Mouse (Mus musculus) embryonic facial prominence, embryonic 13.5 days (tissue): ENCODE results near the gene Pdcl2. TPM values are rescaled to one million over a fixed set of nuclear protein-coding genes. Genes with fewer than 3 reads are reported as not detected.

Experiments used
- ATAC-seq: fragments of 200-750 bp; cut with Nextera tagmentation; 2 replicates; pipeline ENCODE4 v1.8.0; 2017; ENCODE audit warnings: low read depth; ENCODE audit not compliant: insufficient number of reproducible peaks, insufficient read depth, low FRiP score, low TSS enrichment
- H3K27ac ChIP-seq: fragments of 300-500 bp; sonication (generic); 2 replicates; pipeline ENCODE4 v1.5.1; 2015; ENCODE audit warnings: moderate library complexity, mild to moderate bottlenecking, inconsistent platforms
- H3K27me3 ChIP-seq: fragments of 300-500 bp; sonication (generic); 2 replicates; pipeline ENCODE4 v1.6.1; 2015; ENCODE audit warnings: mild to moderate bottlenecking, inconsistent platforms
- H3K36me3 ChIP-seq: fragments of 300-500 bp; sonication (generic); 2 replicates; pipeline ENCODE4 v1.6.1; 2015; ENCODE audit warnings: mild to moderate bottlenecking, inconsistent platforms
- H3K4me1 ChIP-seq: fragments of 300-500 bp; sonication (generic); 2 replicates; pipeline ENCODE4 v1.6.1; 2015; ENCODE audit warnings: inconsistent platforms
- H3K4me2 ChIP-seq: fragments of 300-500 bp; sonication (generic); 2 replicates; pipeline ENCODE4 v1.6.1; 2015; ENCODE audit warnings: moderate library complexity, mild to moderate bottlenecking, inconsistent platforms
- H3K4me3 ChIP-seq: fragments of 300-500 bp; sonication (generic); 2 replicates; pipeline ENCODE4 v1.5.1; 2015; ENCODE audit warnings: mild to moderate bottlenecking, inconsistent platforms
- H3K9ac ChIP-seq: fragments of 300-500 bp; sonication (generic); 2 replicates; pipeline ENCODE4 v1.6.1; 2015; ENCODE audit warnings: mild to moderate bottlenecking, inconsistent platforms
- H3K9me3 ChIP-seq: fragments of 300-500 bp; sonication (generic); 2 replicates; pipeline ENCODE4 v1.6.1; 2016; ENCODE audit warnings: inconsistent platforms
- WGBS: fragments of 180-500 bp; shearing (Covaris S2); methylation state at CpG from one replicate; pipeline ENCODE4 v1.1.7; 2015; ENCODE audit warnings: mixed read lengths; 5-methylcytosine and 5-hydroxymethylcytosine counted together
- polyA plus RNA-seq: library from polyadenylated mRNA; unstranded; fragments of >200 nt; fragmentation: Nextera tagmentation; extraction: Ambion mirVana; gene quantifications from 2 replicates; pipeline ENCODE4 v1.2.1, GENCODE M21; 2015

The Pdcl2 gene
- polyA plus RNA-seq, 1 experiment from 2014 or later, result not detected

DNA sequence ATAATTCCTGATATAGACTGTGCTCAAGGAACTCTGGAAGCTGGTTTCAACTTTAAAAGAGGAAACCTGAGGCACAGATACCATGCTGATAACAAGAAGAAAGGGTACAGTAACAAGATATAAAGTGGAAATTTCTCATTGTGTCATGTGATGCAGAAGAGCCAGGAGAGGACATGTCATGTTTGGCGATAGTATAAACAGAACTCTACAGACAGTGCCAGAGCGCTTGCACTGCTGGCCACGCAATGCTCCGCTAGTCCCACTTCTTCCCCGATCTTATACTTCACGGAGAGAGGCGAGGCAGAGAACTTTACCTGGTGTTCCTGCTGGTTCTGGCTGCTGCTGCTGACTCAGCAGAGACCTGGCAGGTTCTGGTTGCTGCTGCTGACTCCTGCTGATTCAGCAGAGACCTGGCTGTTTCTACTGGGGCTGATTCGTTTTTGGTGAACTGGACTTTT, 41.7 kb downstream of the Pdcl2 start:
- no peak overlapping the region for H3K27ac ChIP-seq
- ATAC-seq, result no peak
- H3K4me2 ChIP-seq, result no peak overlapping the region
- WGBS, result 89% methylated on average over 8 of the region's 8 CpGs
- no peaks in the 10 kb centered on the region for H3K27me3 ChIP-seq
- no peaks in the 10 kb centered on the region for H3K4me1 ChIP-seq
- 0 out of 2 replicates have a peak, but pooled peaks cover 4% of the 10 kb centered on the region for H3K36me3 ChIP-seq
- no peak overlapping the region for H3K4me3 ChIP-seq
- no peaks in the 10 kb centered on the region for H3K9me3 ChIP-seq
- no peak overlapping the region for H3K9ac ChIP-seq

DNA sequence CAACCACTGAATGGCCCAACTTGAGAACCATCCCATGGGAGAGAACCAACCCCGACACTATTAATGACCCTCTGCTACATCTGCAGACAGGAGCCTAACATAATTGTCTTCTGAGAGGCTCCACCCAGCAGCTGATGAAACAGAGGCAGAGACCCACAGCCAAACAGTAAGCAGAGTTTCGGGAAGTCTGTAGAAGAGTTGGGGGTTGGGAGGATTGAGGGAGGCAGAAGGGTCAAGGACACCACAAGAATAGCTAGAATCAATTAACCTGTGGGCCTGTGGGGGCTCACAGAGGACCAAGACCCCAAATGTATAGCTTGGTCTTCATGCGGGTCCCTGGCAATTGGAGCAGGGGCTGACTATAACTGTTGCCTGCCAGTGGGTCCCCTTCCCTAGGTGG, 42.7 kb downstream of the Pdcl2 start:
- WGBS, result 90% methylated on average over 3 of the region's 3 CpGs
- H3K4me1 ChIP-seq, result no peaks in the 10 kb centered on the region
- H3K36me3 ChIP-seq, result 0 out of 2 replicates have a peak, but pooled peaks cover 4% of the 10 kb centered on the region
- H3K9ac ChIP-seq, result no peak overlapping the region
- no peaks in the 10 kb centered on the region for H3K9me3 ChIP-seq
- ATAC-seq, result no peak
- H3K4me2 ChIP-seq, result no peak overlapping the region
- no peak overlapping the region for H3K27ac ChIP-seq
- no peak overlapping the region for H3K4me3 ChIP-seq
- H3K27me3 ChIP-seq, result no peaks in the 10 kb centered on the region

DNA sequence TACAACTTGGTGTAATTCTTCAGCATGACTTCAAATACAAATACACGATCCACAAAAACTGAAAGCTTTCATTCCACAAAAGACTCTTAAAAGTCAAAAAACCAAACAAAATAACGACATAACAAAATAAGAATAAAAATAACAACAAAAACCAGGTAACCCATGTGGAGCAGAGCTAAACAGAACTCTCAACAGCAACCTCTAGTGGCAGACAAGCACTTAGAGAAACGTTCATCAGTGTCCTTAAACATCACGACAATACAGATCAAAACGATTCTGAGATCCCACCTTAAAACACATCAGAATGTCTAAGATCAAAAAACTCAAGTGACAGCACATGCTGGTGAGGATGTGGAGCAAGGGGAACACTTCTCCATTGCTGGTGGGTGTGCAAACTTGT, 43.9 kb downstream of the Pdcl2 start:
- H3K4me2 ChIP-seq, result no peak overlapping the region
- no peak for ATAC-seq
- H3K4me3 ChIP-seq, result no peak overlapping the region
- no peaks in the 10 kb centered on the region for H3K9me3 ChIP-seq
- H3K27me3 ChIP-seq, result no peaks in the 10 kb centered on the region
- H3K4me1 ChIP-seq, result no peaks in the 10 kb centered on the region
- 0 out of 2 replicates have a peak, but pooled peaks cover 4% of the 10 kb centered on the region for H3K36me3 ChIP-seq
- no peak overlapping the region for H3K27ac ChIP-seq
- no peak overlapping the region for H3K9ac ChIP-seq
- 79% methylated on average over 5 of the region's 5 CpGs for WGBS

DNA sequence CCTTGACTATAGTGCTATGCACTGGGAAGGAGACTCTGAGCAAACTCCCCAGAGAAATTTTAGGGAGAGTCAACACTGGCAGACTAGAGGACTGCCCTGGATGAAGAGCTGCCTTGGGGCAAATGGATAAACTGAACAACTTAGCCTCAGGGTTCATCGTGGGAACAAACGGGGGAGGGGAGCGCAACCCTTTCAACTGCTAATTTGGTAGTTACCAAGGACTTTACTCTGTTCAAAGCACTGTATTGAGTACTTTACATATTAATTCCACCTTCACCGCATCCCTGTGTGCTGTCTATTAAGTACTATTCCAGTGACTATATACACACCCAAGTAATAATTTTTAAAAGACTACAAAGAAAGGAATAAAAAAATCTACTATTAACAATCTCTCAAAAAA, 45.3 kb downstream of the Pdcl2 start:
- no peaks in the 10 kb centered on the region for H3K27me3 ChIP-seq
- H3K27ac ChIP-seq, result no peak overlapping the region
- 56% methylated on average over 4 of the region's 4 CpGs for WGBS
- no peak overlapping the region for H3K4me3 ChIP-seq
- H3K9me3 ChIP-seq, result no peaks in the 10 kb centered on the region
- no peak overlapping the region for H3K4me2 ChIP-seq
- H3K9ac ChIP-seq, result no peak overlapping the region
- H3K4me1 ChIP-seq, result peaks cover 3% of the 10 kb centered on the region; the same call in 1 of the 2 replicates
- 0 out of 2 replicates have a peak, but pooled peaks cover 4% of the 10 kb centered on the region for H3K36me3 ChIP-seq
- ATAC-seq, result no peak

DNA sequence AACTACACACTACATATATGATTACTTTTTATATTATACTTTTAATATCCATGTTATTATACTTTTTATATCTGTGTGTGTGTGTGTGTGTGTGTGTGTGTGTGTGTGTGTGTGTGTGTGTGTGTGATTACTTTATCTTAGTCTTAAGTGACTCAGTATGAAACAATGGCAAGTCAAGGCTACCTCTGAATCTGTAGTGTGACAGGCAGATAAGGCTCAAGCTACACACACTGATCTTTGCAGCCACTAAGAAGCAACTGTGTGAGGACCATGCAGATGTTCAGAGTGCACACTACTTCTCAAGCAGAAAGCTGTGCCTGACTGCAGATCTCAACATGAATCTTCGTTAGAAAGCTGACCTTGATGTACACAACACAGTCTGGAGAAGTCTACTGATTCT, 47.1 kb downstream of the Pdcl2 start:
- H3K9ac ChIP-seq, result no peak overlapping the region
- WGBS, result 84% methylated on average over 1 of the region's 1 CpGs
- no peaks in the 10 kb centered on the region for H3K27me3 ChIP-seq
- no peaks in the 10 kb centered on the region for H3K36me3 ChIP-seq
- H3K4me2 ChIP-seq, result no peak overlapping the region
- H3K4me3 ChIP-seq, result no peak overlapping the region
- no peaks in the 10 kb centered on the region for H3K9me3 ChIP-seq
- no peak overlapping the region for H3K27ac ChIP-seq
- H3K4me1 ChIP-seq, result peaks cover 8% of the 10 kb centered on the region; the same call in 1 of the 2 replicates
- no peak for ATAC-seq

DNA sequence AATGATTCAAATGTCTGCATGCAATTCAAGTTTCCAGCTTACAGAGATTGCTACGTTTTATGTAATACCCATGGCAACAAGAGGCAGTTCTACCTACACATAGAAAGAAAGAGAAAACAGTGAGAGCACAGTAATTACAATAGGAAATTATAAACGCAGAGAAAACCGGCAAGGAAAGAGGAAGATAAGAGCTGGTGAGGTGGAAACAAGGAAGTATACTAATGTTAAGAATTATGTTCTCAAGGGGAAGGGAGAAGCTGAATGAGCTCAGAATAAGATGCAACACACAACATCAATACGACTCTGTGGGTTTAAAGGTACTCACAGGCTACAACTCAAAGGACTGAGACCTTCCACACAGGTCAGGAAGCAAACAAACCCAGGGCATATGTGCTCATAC, 56.0 kb downstream of the Pdcl2 start:
- 87% methylated on average over 4 of the region's 4 CpGs for WGBS
- H3K36me3 ChIP-seq, result peaks cover 9% of the 10 kb centered on the region
- no peak overlapping the region for H3K27ac ChIP-seq
- H3K27me3 ChIP-seq, result no peaks in the 10 kb centered on the region
- no peak for ATAC-seq
- H3K4me2 ChIP-seq, result no peak overlapping the region
- H3K9me3 ChIP-seq, result no peaks in the 10 kb centered on the region
- H3K4me3 ChIP-seq, result no peak overlapping the region
- no peak overlapping the region for H3K9ac ChIP-seq
- no peaks in the 10 kb centered on the region for H3K4me1 ChIP-seq

Other genes with a start within 250 kb of the Pdcl2 start
- gene Srd5a3, start 190.9 kb downstream of the Pdcl2 start, polyA plus RNA-seq, result 32.8 and 36.4 TPM in 2 replicates
- 104 and 107 TPM in 2 replicates for gene Tmem165, start 147.3 kb downstream of the Pdcl2 start, polyA plus RNA-seq
- gene Clock, start 26.4 kb downstream of the Pdcl2 start, polyA plus RNA-seq, result 15.2 and 17.7 TPM in 2 replicates
- gene Nmu, start 32.6 kb upstream of the Pdcl2 start, polyA plus RNA-seq, result 0.25 TPM in 1 of 2 replicates, not detected in the other
- not detected in 2 replicates for gene Gm7271, start 152.9 kb upstream of the Pdcl2 start, polyA plus RNA-seq
- 37.4 and 38.2 TPM in 2 replicates for gene Exoc1, start 198.2 kb upstream of the Pdcl2 start, polyA plus RNA-seq